Mouse (Mus musculus) thymus, adult 18-20 months (tissue): ENCODE measurements around the gene Cdh26.

Experiments
- DNase-seq, 2 experiments: peaks; one replicate each; pipeline ENCODE4 v3.0.0; 2022; ENCODE audit warnings: mixed read lengths in 2 of 2

Cdh26 gene

GRCm38 (mm10) chr2:178513636-178514071, 83.3 kb downstream of the Cdh26 start:
- DNase-seq = no peak

- DNase-seq = no peak
Measured at GRCm38 (mm10) chr2:178516421-178516820, 86.1 kb downstream of the Cdh26 start.

GRCm38 (mm10) chr2:178516941-178517340, 86.6 kb downstream of the Cdh26 start:
- DNase-seq = no peak

GRCm38 (mm10) chr2:178519321-178519720, 89.0 kb downstream of the Cdh26 start:
- DNase-seq = no peak

GRCm38 (mm10) chr2:178520216-178520615, 89.9 kb downstream of the Cdh26 start:
- no peak for DNase-seq

GRCm38 (mm10) chr2:178522331-178522730, 92.0 kb downstream of the Cdh26 start:
- DNase-seq = no peak

- DNase-seq = no peak
Measured at GRCm38 (mm10) chr2:178522786-178523185, 92.5 kb downstream of the Cdh26 start.

GRCm38 (mm10) chr2:178526776-178527175, 96.4 kb downstream of the Cdh26 start:
- no peak for DNase-seq

- DNase-seq = no peak
Measured at GRCm38 (mm10) chr2:178531226-178531625, 100.9 kb downstream of the Cdh26 start.

- no peak for DNase-seq
Measured at GRCm38 (mm10) chr2:178536574-178536973, 106.2 kb downstream of the Cdh26 start.
